Mouse (Mus musculus) neural tube, embryonic 12.5 days (tissue): ENCODE measurements around the gene Shisa7. TPM values are rescaled to one million over a fixed set of nuclear protein-coding genes. Genes with fewer than 3 reads are reported as not detected.
A peak's percentile ranks its signal among the peaks of the same experiment; 100 is the strongest.
"Not testable (repeated sequence)": the region's sequence is repeated elsewhere in the genome, so short reads cannot be mapped to it uniquely, and the experiment has no call there.

ENCODE experiments used
- ATAC-seq: fragments of 200-750 bp; cut with Nextera tagmentation; 2 replicates; pipeline ENCODE4 v1.8.0; 2017; ENCODE audit warnings: low read depth, mild to moderate bottlenecking, moderate TSS enrichment, moderate library complexity; ENCODE audit not compliant: low FRiP score
- H3K27ac ChIP-seq: fragments of 300-500 bp; sonication (generic); 2 replicates; pipeline ENCODE4 v1.5.1; 2016
- H3K27me3 ChIP-seq: fragments of 300-500 bp; sonication (generic); replicated peaks from 2 replicates; pipeline ENCODE4 v1.6.1; 2016; ENCODE audit warnings: mild to moderate bottlenecking
- H3K36me3 ChIP-seq: fragments of 300-500 bp; sonication (generic); 2 replicates; pipeline ENCODE4 v1.6.1; 2016; ENCODE audit warnings: mild to moderate bottlenecking
- H3K4me1 ChIP-seq: fragments of 300-500 bp; sonication (generic); 2 replicates; pipeline ENCODE4 v1.6.1; 2016
- H3K4me2 ChIP-seq: fragments of 300-500 bp; sonication (generic); replicated peaks from 2 replicates; pipeline ENCODE4 v1.6.1; 2016; ENCODE audit warnings: mild to moderate bottlenecking
- H3K4me3 ChIP-seq: fragments of 300-500 bp; sonication (generic); 2 replicates; pipeline ENCODE4 v1.5.1; 2016
- H3K9ac ChIP-seq: fragments of 300-500 bp; sonication (generic); 2 replicates; pipeline ENCODE4 v1.6.1; 2016; ENCODE audit warnings: mild to moderate bottlenecking
- H3K9me3 ChIP-seq: fragments of 300-500 bp; sonication (generic); 2 replicates; pipeline ENCODE4 v1.6.1; 2016; ENCODE audit warnings: mild to moderate bottlenecking
- WGBS: fragments of 180-500 bp; shearing (Covaris S2); methylation state at CpG from one replicate; pipeline ENCODE4 v1.1.7; 2016; 5-methylcytosine and 5-hydroxymethylcytosine counted together
- polyA plus RNA-seq: library from polyadenylated mRNA; unstranded; fragments of >200 nt; fragmentation: Nextera tagmentation; extraction: Ambion mirVana; gene quantifications from 2 replicates; pipeline ENCODE4 v1.2.1, GENCODE M21; 2016

Shisa7 gene
- 6.0 and 6.5 TPM in 2 replicates for polyA plus RNA-seq

- H3K4me1 ChIP-seq, result peaks cover 30% of the 10 kb centered on the region
- H3K9me3 ChIP-seq, result no peaks in the 10 kb centered on the region
- peak within 1 kb of the TSS; percentile 93 for H3K4me2 ChIP-seq
- peak within 1 kb of the TSS; percentile 65 for H3K9ac ChIP-seq
- peak within 1 kb of the TSS; percentile 46 for H3K4me3 ChIP-seq
- H3K27ac ChIP-seq, result no peak within 1 kb of the TSS
- peak; percentile 74 for ATAC-seq
- peaks cover 26% of the 10 kb centered on the region for H3K27me3 ChIP-seq
- H3K36me3 ChIP-seq, result no peaks in the 10 kb centered on the region
- under 1% methylated on average over 41 of the region's 41 CpGs for WGBS
Measured at GRCm38 (mm10) chr7:4844245-4844916, at the start of gene Shisa7. Shisa7 (minus strand) TSS chr7:4844696.

- Histone ChIP-seq H3K4me1 (no peaks in the 10 kb centered on the region), H3K27me3 (no peaks in the 10 kb centered on the region), H3K9ac (no peak overlapping the region), H3K36me3 (no peaks in the 10 kb centered on the region), H3K9me3 (no peaks in the 10 kb centered on the region), H3K4me3 (no peak overlapping the region), H3K4me2 (no peak overlapping the region), H3K27ac (no peak overlapping the region)
- no peak for ATAC-seq
- WGBS, result 84% methylated on average over 4 of the region's 4 CpGs
Measured at GRCm38 (mm10) chr7:4886680-4887079, 42.2 kb upstream of the Shisa7 start.

GRCm38 (mm10) chr7:4879036-4879435 is 34.5 kb upstream of the Shisa7 start:
- H3K27me3 ChIP-seq, H3K9ac ChIP-seq, H3K4me1 ChIP-seq, H3K36me3 ChIP-seq, ATAC-seq, H3K4me3 ChIP-seq, H3K4me2 ChIP-seq, H3K9me3 ChIP-seq, H3K27ac ChIP-seq: not testable (repeated sequence)
- WGBS, result 95% methylated on average over 1 of the region's 1 CpGs

GRCm38 (mm10) chr7:4878186-4878585 is 33.7 kb upstream of the Shisa7 start:
- H3K4me3 ChIP-seq, result no peak overlapping the region
- H3K4me1 ChIP-seq, result peaks cover 8% of the 10 kb centered on the region
- no peaks in the 10 kb centered on the region for H3K9me3 ChIP-seq
- no peak for ATAC-seq
- no peak overlapping the region for H3K27ac ChIP-seq
- H3K4me2 ChIP-seq, result peak overlapping the region; percentile 80; the same call in 1 of the 2 replicates
- no peaks in the 10 kb centered on the region for H3K27me3 ChIP-seq
- H3K9ac ChIP-seq, result no peak overlapping the region
- H3K36me3 ChIP-seq, result no peaks in the 10 kb centered on the region

- Histone ChIP-seq H3K9ac (peak overlapping the region; percentile 55; the same call in 1 of the 2 replicates), H3K27ac (no peak overlapping the region), H3K4me3 (peak overlapping the region; percentile 45), H3K9me3 (no peaks in the 10 kb centered on the region), H3K27me3 (no peaks in the 10 kb centered on the region), H3K4me1 (peaks cover 8% of the 10 kb centered on the region), H3K4me2 (peak overlapping the region; percentile 80), H3K36me3 (no peaks in the 10 kb centered on the region)
- peak; percentile 46; the same call in 1 of the 2 replicates for ATAC-seq
- 10% methylated on average over 11 of the region's 11 CpGs for WGBS
Measured at GRCm38 (mm10) chr7:4877226-4877625, 32.7 kb upstream of the Shisa7 start.

GRCm38 (mm10) chr7:4876753-4877221 is 32.3 kb upstream of the Shisa7 start, which contains the start of gene Isoc2a:
Isoc2a (plus strand) TSS chr7:4877153.
- Histone ChIP-seq H3K4me3 (peak within 1 kb of the TSS; percentile 45), H3K27me3 (no peaks in the 10 kb centered on the region), H3K36me3 (no peaks in the 10 kb centered on the region), H3K4me2 (peak within 1 kb of the TSS; percentile 80), H3K27ac (no peak within 1 kb of the TSS), H3K9me3 (no peaks in the 10 kb centered on the region), H3K9ac (peak within 1 kb of the TSS; percentile 55; the same call in 1 of the 2 replicates), H3K4me1 (peaks cover 8% of the 10 kb centered on the region)
- peak; percentile 99 for ATAC-seq
- 2% methylated on average over 22 of the region's 22 CpGs for WGBS

- no peaks in the 10 kb centered on the region for H3K36me3 ChIP-seq
- H3K4me2 ChIP-seq, result no peak within 1 kb of the TSS
- H3K27ac ChIP-seq, result no peak within 1 kb of the TSS
- 57% methylated on average over 6 of the region's 6 CpGs for WGBS
- H3K9ac ChIP-seq, result no peak within 1 kb of the TSS
- H3K9me3 ChIP-seq, result no peaks in the 10 kb centered on the region
- H3K4me3 ChIP-seq, result no peak within 1 kb of the TSS
- H3K4me1 ChIP-seq, result peaks cover 9% of the 10 kb centered on the region
- no peak for ATAC-seq
- H3K27me3 ChIP-seq, result no peaks in the 10 kb centered on the region
Measured at GRCm38 (mm10) chr7:4870133-4870532, 25.6 kb upstream of the Shisa7 start, which contains the start of gene Isoc2b. Isoc2b (minus strand) TSS chr7:4870258.

GRCm38 (mm10) chr7:4866631-4867180 is 22.2 kb upstream of the Shisa7 start:
- Histone ChIP-seq H3K9ac (peak overlapping the region; percentile 47), H3K27ac (peak overlapping the region; percentile 50; the same call in 1 of the 2 replicates), H3K27me3 (no peaks in the 10 kb centered on the region), H3K4me1 (peaks cover 9% of the 10 kb centered on the region), H3K9me3 (no peaks in the 10 kb centered on the region), H3K36me3 (no peaks in the 10 kb centered on the region), H3K4me3 (peak overlapping the region; percentile 55), H3K4me2 (peak overlapping the region; percentile 66)
- ATAC-seq, result no peak
- 45% methylated on average over 10 of the region's 10 CpGs for WGBS

- peak overlapping the region; percentile 55 for H3K9ac ChIP-seq
- no peaks in the 10 kb centered on the region for H3K27me3 ChIP-seq
- peak; percentile 100 for ATAC-seq
- H3K4me1 ChIP-seq, result peaks cover 9% of the 10 kb centered on the region
- H3K4me3 ChIP-seq, result peak overlapping the region; percentile 55
- H3K4me2 ChIP-seq, result peak overlapping the region; percentile 66
- no peaks in the 10 kb centered on the region for H3K9me3 ChIP-seq
- peak overlapping the region; percentile 50; the same call in 1 of the 2 replicates for H3K27ac ChIP-seq
- no peaks in the 10 kb centered on the region for H3K36me3 ChIP-seq
- WGBS, result 5% methylated on average over 40 of the region's 40 CpGs
Measured at GRCm38 (mm10) chr7:4865579-4866493, 21.3 kb upstream of the Shisa7 start.

GRCm38 (mm10) chr7:4865090-4865489 is 20.6 kb upstream of the Shisa7 start:
- no peak overlapping the region for H3K4me3 ChIP-seq
- H3K27ac ChIP-seq, result no peak overlapping the region
- 59% methylated on average over 5 of the region's 5 CpGs for WGBS
- H3K27me3 ChIP-seq, result no peaks in the 10 kb centered on the region
- H3K36me3 ChIP-seq, result no peaks in the 10 kb centered on the region
- H3K4me2 ChIP-seq, result peak overlapping the region; percentile 66
- H3K9ac ChIP-seq, result no peak overlapping the region
- peak; percentile 31; the same call in 1 of the 2 replicates for ATAC-seq
- peaks cover 9% of the 10 kb centered on the region for H3K4me1 ChIP-seq
- no peaks in the 10 kb centered on the region for H3K9me3 ChIP-seq

- Histone ChIP-seq H3K27me3 (no peaks in the 10 kb centered on the region), H3K9me3 (no peaks in the 10 kb centered on the region), H3K4me2 (no peak overlapping the region), H3K27ac (no peak overlapping the region), H3K4me3 (no peak overlapping the region), H3K36me3 (no peaks in the 10 kb centered on the region), H3K9ac (no peak overlapping the region), H3K4me1 (peaks cover 9% of the 10 kb centered on the region)
- no peak for ATAC-seq
- WGBS, result 88% methylated on average over 5 of the region's 5 CpGs
Measured at GRCm38 (mm10) chr7:4864130-4864845, 19.8 kb upstream of the Shisa7 start.
